Mouse (Mus musculus): Measurements from ENCODE around the gene Rfk. TPM values are rescaled to one million over a fixed set of nuclear protein-coding genes. Genes with fewer than 3 reads are reported as not detected.

The Rfk gene
- polyA plus RNA-seq, 2 experiments, result 29.8 to 59.0 TPM

- Histone ChIP-seq H3K27ac (replicated peaks; ENCODE audit: low read depth, low read length) (no peak overlapping the region), H3K36me3 (ENCODE audit: control insufficient read depth, insufficient read depth, low read length) (no peaks in the 10 kb centered on the region), H3K9me3 (ENCODE audit: control insufficient read depth, low read length) (no peaks in the 10 kb centered on the region), H3K9ac (ENCODE audit: low read depth, low read length, severe bottlenecking) (no peak overlapping the region), H3K27me3 (ENCODE audit: control insufficient read depth, insufficient read depth, low read length) (no peaks in the 10 kb centered on the region), H3K4me2 (replicated peaks; ENCODE audit: low read depth, low read length, severe bottlenecking) (no peak overlapping the region), H3K4me3 (replicated peaks; ENCODE audit: low read length) (no peak overlapping the region), H3K4me1 (ENCODE audit: control insufficient read depth, insufficient read depth, low read length) (no peaks in the 10 kb centered on the region)
- ATAC-seq (ENCODE audit: low FRiP score, low read depth) (no peak), DNase-seq (ENCODE audit: low spot score) (no peak)
- WGBS, result 45% methylated on average over 4 of the region's 4 CpGs
- TF ChIP-seq POLR2A (IDR thresholded peaks at IDR 0.05; ENCODE audit: borderline replicate concordance, extremely low read depth, insufficient read depth, insufficient read length), result no peak
These were observed 39.5 kb upstream of the Rfk start for GRCm38 (mm10) chr19:17354362-17354761.

DNA sequence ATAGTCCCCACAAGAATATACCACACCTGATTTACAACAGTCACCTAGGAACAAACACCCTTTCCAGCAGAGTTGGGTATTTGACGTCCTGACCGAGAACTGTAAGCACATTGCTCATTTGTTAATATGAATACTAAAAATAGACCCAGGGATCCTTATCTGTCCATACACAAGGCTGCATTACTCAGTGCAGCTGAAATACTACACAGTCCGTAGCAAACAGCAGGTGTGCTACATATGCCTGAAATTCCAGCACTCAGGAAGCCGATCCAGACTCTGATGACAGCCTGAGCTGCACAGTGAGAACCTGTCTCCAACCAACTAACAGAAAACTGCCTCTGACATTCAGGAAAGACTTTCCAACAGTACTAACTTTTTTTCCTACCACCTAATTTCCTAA is 39.0 kb upstream of the Rfk start:
- H3K4me3 ChIP-seq (replicated peaks; ENCODE audit: low read length), result no peak overlapping the region
- no peaks in the 10 kb centered on the region for H3K9me3 ChIP-seq (ENCODE audit: control insufficient read depth, low read length)
- H3K36me3 ChIP-seq (ENCODE audit: control insufficient read depth, insufficient read depth, low read length), result no peaks in the 10 kb centered on the region
- H3K27me3 ChIP-seq (ENCODE audit: control insufficient read depth, insufficient read depth, low read length), result no peaks in the 10 kb centered on the region
- ATAC-seq (ENCODE audit: low FRiP score, low read depth) (no peak), DNase-seq (ENCODE audit: low spot score) (no peak)
- no peak for TF ChIP-seq POLR2A (IDR thresholded peaks at IDR 0.05; ENCODE audit: borderline replicate concordance, extremely low read depth, insufficient read depth, insufficient read length)
- H3K4me1 ChIP-seq (ENCODE audit: control insufficient read depth, insufficient read depth, low read length), result no peaks in the 10 kb centered on the region
- 45% methylated on average over 4 of the region's 4 CpGs for WGBS
- no peak overlapping the region for H3K27ac ChIP-seq (replicated peaks; ENCODE audit: low read depth, low read length)
- no peak overlapping the region for H3K9ac ChIP-seq (ENCODE audit: low read depth, low read length, severe bottlenecking)
- H3K4me2 ChIP-seq (replicated peaks; ENCODE audit: low read depth, low read length, severe bottlenecking), result no peak overlapping the region

- Histone ChIP-seq H3K36me3 (ENCODE audit: control insufficient read depth, insufficient read depth, low read length) (no peaks in the 10 kb centered on the region), H3K9me3 (ENCODE audit: control insufficient read depth, low read length) (no peaks in the 10 kb centered on the region), H3K27me3 (ENCODE audit: control insufficient read depth, insufficient read depth, low read length) (no peaks in the 10 kb centered on the region), H3K4me1 (ENCODE audit: control insufficient read depth, insufficient read depth, low read length) (no peaks in the 10 kb centered on the region), H3K27ac (replicated peaks; ENCODE audit: low read depth, low read length) (no peak overlapping the region), H3K4me2 (replicated peaks; ENCODE audit: low read depth, low read length, severe bottlenecking) (peak overlapping the region; percentile 88; the same call in 1 of the 2 replicates), H3K9ac (ENCODE audit: low read depth, low read length, severe bottlenecking) (no peak overlapping the region), H3K4me3 (replicated peaks; ENCODE audit: low read length) (peak overlapping the region; percentile 50; the same call in 1 of the 2 replicates)
- WGBS, result 46% methylated on average over 4 of the region's 4 CpGs
- no peak for TF ChIP-seq POLR2A (IDR thresholded peaks at IDR 0.05; ENCODE audit: borderline replicate concordance, extremely low read depth, insufficient read depth, insufficient read length)
- no peak for ATAC-seq (ENCODE audit: low FRiP score, low read depth)
- DNase-seq (ENCODE audit: low spot score), result no peak
These were observed 38.5 kb upstream of the Rfk start for GRCm38 (mm10) chr19:17355361-17355760.

- peak; percentile 84 for ATAC-seq (ENCODE audit: low FRiP score, low read depth)
- peak overlapping the region; percentile 88 for H3K4me2 ChIP-seq (replicated peaks; ENCODE audit: low read depth, low read length, severe bottlenecking)
- H3K27ac ChIP-seq (replicated peaks; ENCODE audit: low read depth, low read length), result no peak overlapping the region
- no peaks in the 10 kb centered on the region for H3K9me3 ChIP-seq (ENCODE audit: control insufficient read depth, low read length)
- peak overlapping the region; percentile 56 for H3K9ac ChIP-seq (ENCODE audit: low read depth, low read length, severe bottlenecking)
- peak; percentile 40 for DNase-seq (ENCODE audit: low spot score)
- no peaks in the 10 kb centered on the region for H3K36me3 ChIP-seq (ENCODE audit: control insufficient read depth, insufficient read depth, low read length)
- H3K4me1 ChIP-seq (ENCODE audit: control insufficient read depth, insufficient read depth, low read length), result no peaks in the 10 kb centered on the region
- 2% methylated on average over 50 of the region's 50 CpGs for WGBS
- H3K4me3 ChIP-seq (replicated peaks; ENCODE audit: low read length), result peak overlapping the region; percentile 50
- TF ChIP-seq POLR2A (IDR thresholded peaks at IDR 0.05; ENCODE audit: borderline replicate concordance, extremely low read depth, insufficient read depth, insufficient read length), result no peak
- H3K27me3 ChIP-seq (ENCODE audit: control insufficient read depth, insufficient read depth, low read length), result no peaks in the 10 kb centered on the region
These were observed 37.6 kb upstream of the Rfk start for GRCm38 (mm10) chr19:17355950-17356867.

- TF ChIP-seq POLR2A (IDR thresholded peaks at IDR 0.05; ENCODE audit: borderline replicate concordance, extremely low read depth, insufficient read depth, insufficient read length), result no peak
- peak overlapping the region; percentile 88 for H3K4me2 ChIP-seq (replicated peaks; ENCODE audit: low read depth, low read length, severe bottlenecking)
- H3K4me3 ChIP-seq (replicated peaks; ENCODE audit: low read length), result peak overlapping the region; percentile 50
These were observed 36.9 kb upstream of the Rfk start for GRCm38 (mm10) chr19:17356932-17357331.

More at GRCm38 (mm10) chr19:17356932-17357331, 36.9 kb upstream of the Rfk start:
- ATAC-seq (ENCODE audit: low FRiP score, low read depth) (no peak), DNase-seq (ENCODE audit: low spot score) (no peak)
- Histone ChIP-seq H3K9me3 (ENCODE audit: control insufficient read depth, low read length) (no peaks in the 10 kb centered on the region), H3K36me3 (ENCODE audit: control insufficient read depth, insufficient read depth, low read length) (no peaks in the 10 kb centered on the region), H3K27ac (replicated peaks; ENCODE audit: low read depth, low read length) (no peak overlapping the region), H3K4me1 (ENCODE audit: control insufficient read depth, insufficient read depth, low read length) (no peaks in the 10 kb centered on the region), H3K9ac (ENCODE audit: low read depth, low read length, severe bottlenecking) (no peak overlapping the region), H3K27me3 (ENCODE audit: control insufficient read depth, insufficient read depth, low read length) (no peaks in the 10 kb centered on the region)
- WGBS, result 77% methylated on average over 6 of the region's 6 CpGs

All from limb, embryonic 14.5 days (tissue).